Mouse (Mus musculus) E14TG2a.4 (cell line): Measurements from ENCODE around the gene Ppp2r5c.

Experiments used
- CTCF ChIP-seq: conservative IDR thresholded peaks from 2 replicates; pipeline ENCODE4 v1.5.1; 2014; ENCODE audit warnings: low read length
- NANOG ChIP-seq: IDR thresholded peaks from 2 replicates; pipeline ENCODE4 v1.6.1; 2014; ENCODE audit warnings: borderline replicate concordance, low read length, mixed read lengths
- POU5F1 ChIP-seq: IDR thresholded peaks from 2 replicates; pipeline ENCODE4 v1.6.1; 2014; ENCODE audit warnings: low read length, borderline replicate concordance

- TF ChIP-seq POU5F1 (no peak), CTCF (no peak), NANOG (no peak)
These were observed 159.8 kb downstream of the Ppp2r5c start for GRCm38 (mm10) chr12:110606676-110607075.
